Mouse (Mus musculus): ENCODE results near the gene Kcnh4. TPM values are rescaled to one million over a fixed set of nuclear protein-coding genes. Genes with fewer than 3 reads are reported as not detected.

Kcnh4 gene
- polyA plus RNA-seq, 1 experiment, result 0.05 TPM

GRCm38 (mm10) chr11:100719312-100719711 is 40.4 kb downstream of the Kcnh4 start:
- no peak overlapping the region for H3ac ChIP-seq (ENCODE audit: control insufficient read depth, insufficient read length)
- H3K4me3 ChIP-seq, result no peak overlapping the region
- no peaks in the 10 kb centered on the region for H3K27me3 ChIP-seq (ENCODE audit: control insufficient read depth, insufficient read depth, insufficient read length)
- H3K36me3 ChIP-seq (ENCODE audit: control insufficient read depth, insufficient read depth), result peaks cover 14% of the 10 kb centered on the region
- no peak overlapping the region for H3K4me2 ChIP-seq (ENCODE audit: low read depth)
- H3K79me2 ChIP-seq (ENCODE audit: control insufficient read depth, insufficient read depth), result peaks cover 44% of the 10 kb centered on the region
- TF ChIP-seq CEBPB (IDR thresholded peaks at IDR 0.05; ENCODE audit: insufficient read depth, poor library complexity, severe bottlenecking), result no peak
- no peak for TF ChIP-seq MYOD1 (IDR thresholded peaks at IDR 0.05; ENCODE audit: control insufficient read depth in 1 of 3, insufficient read length in 2 of 3, low read depth in 2 of 3)
- no peak for TF ChIP-seq E2F4 (IDR thresholded peaks at IDR 0.05; ENCODE audit: insufficient read depth)
- TF ChIP-seq POLR2AphosphoS2 (IDR thresholded peaks at IDR 0.05; ENCODE audit: insufficient read length, low read depth), result no peak
- TF ChIP-seq TCF3 (IDR thresholded peaks at IDR 0.05; ENCODE audit: insufficient read length, low read depth), result no peak
- no peak for TF ChIP-seq SRF (IDR thresholded peaks at IDR 0.05; ENCODE audit: control insufficient read depth, insufficient read length, low read depth)
- TF ChIP-seq MYOG (IDR thresholded peaks at IDR 0.05; ENCODE audit: control insufficient read depth in 1 of 3, insufficient read depth in 1 of 3, insufficient read length in 2 of 3, low read depth in 2 of 3), result no peak
- no peak for TF ChIP-seq USF1 (IDR thresholded peaks at IDR 0.05; ENCODE audit: low read depth)
- no peak for TF ChIP-seq TCF12 (IDR thresholded peaks at IDR 0.05; ENCODE audit: insufficient read depth, poor library complexity, severe bottlenecking)
- TF ChIP-seq MAX (IDR thresholded peaks at IDR 0.05; ENCODE audit: low read depth), result no peak
- no peak for TF ChIP-seq POLR2A (IDR thresholded peaks at IDR 0.05; ENCODE audit: insufficient read length, low read depth)

GRCm38 (mm10) chr11:100718866-100719265 is 40.9 kb downstream of the Kcnh4 start:
- H3K4me2 ChIP-seq (ENCODE audit: low read depth), result no peak overlapping the region
- peaks cover 14% of the 10 kb centered on the region for H3K36me3 ChIP-seq (ENCODE audit: control insufficient read depth, insufficient read depth)
- H3K4me3 ChIP-seq, result no peak overlapping the region
- TF ChIP-seq MYOD1 (IDR thresholded peaks at IDR 0.05; ENCODE audit: control insufficient read depth in 1 of 3, insufficient read length in 2 of 3, low read depth in 2 of 3), result no peak
- TF ChIP-seq SRF (IDR thresholded peaks at IDR 0.05; ENCODE audit: control insufficient read depth, insufficient read length, low read depth), result no peak
- no peak for TF ChIP-seq REST (IDR thresholded peaks at IDR 0.05; ENCODE audit: insufficient read depth, insufficient read length)
- TF ChIP-seq TCF3 (IDR thresholded peaks at IDR 0.05; ENCODE audit: insufficient read length, low read depth), result no peak
- no peak for TF ChIP-seq CEBPB (IDR thresholded peaks at IDR 0.05; ENCODE audit: insufficient read depth, poor library complexity, severe bottlenecking)
- no peak for TF ChIP-seq MAX (IDR thresholded peaks at IDR 0.05; ENCODE audit: low read depth)
- H3ac ChIP-seq (ENCODE audit: control insufficient read depth, insufficient read length), result no peak overlapping the region
- peaks cover 40% of the 10 kb centered on the region for H3K79me2 ChIP-seq (ENCODE audit: control insufficient read depth, insufficient read depth)
- no peaks in the 10 kb centered on the region for H3K27me3 ChIP-seq (ENCODE audit: control insufficient read depth, insufficient read depth, insufficient read length)

GRCm38 (mm10) chr11:100718462-100718861 is 41.3 kb downstream of the Kcnh4 start:
- Histone ChIP-seq H3K79me2 (ENCODE audit: control insufficient read depth, insufficient read depth) (peaks cover 36% of the 10 kb centered on the region), H3K4me3 (no peak overlapping the region), H3K4me2 (ENCODE audit: low read depth) (no peak overlapping the region), H3K36me3 (ENCODE audit: control insufficient read depth, insufficient read depth) (peaks cover 14% of the 10 kb centered on the region), H3ac (ENCODE audit: control insufficient read depth, insufficient read length) (no peak overlapping the region), H3K27me3 (ENCODE audit: control insufficient read depth, insufficient read depth, insufficient read length) (no peaks in the 10 kb centered on the region)
- TF ChIP-seq TCF12 (IDR thresholded peaks at IDR 0.05; ENCODE audit: insufficient read depth, poor library complexity, severe bottlenecking) (no peak), MAX (IDR thresholded peaks at IDR 0.05; ENCODE audit: low read depth) (no peak), SRF (IDR thresholded peaks at IDR 0.05; ENCODE audit: control insufficient read depth, insufficient read length, low read depth) (no peak), POLR2AphosphoS2 (IDR thresholded peaks at IDR 0.05; ENCODE audit: insufficient read length, low read depth) (no peak), MYOG (IDR thresholded peaks at IDR 0.05; ENCODE audit: control insufficient read depth in 1 of 3, insufficient read depth in 1 of 3, insufficient read length in 2 of 3, low read depth in 2 of 3) (no peak), MYOD1 (IDR thresholded peaks at IDR 0.05; ENCODE audit: control insufficient read depth in 1 of 3, insufficient read length in 2 of 3, low read depth in 2 of 3) (no peak)

DNA sequence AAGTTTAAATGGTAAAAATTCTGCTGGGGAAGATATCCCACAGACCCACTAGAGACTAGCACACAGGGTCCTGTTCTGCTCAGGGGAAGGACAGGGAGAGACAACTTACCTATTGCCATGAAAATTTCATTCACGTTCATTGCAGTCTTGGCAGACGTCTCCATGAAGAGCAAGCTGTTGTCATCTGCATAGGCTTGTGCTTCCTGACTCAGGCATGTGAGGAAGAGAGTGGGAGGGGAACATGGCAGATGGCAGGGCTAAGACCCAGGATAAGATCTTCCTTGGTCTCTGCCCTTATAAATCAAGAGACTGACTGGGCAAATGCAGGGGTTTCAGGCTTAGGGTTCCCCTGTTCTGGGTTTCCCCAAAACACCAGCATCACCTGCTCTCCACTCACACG is 43.1 kb downstream of the Kcnh4 start:
- TF ChIP-seq REST (IDR thresholded peaks at IDR 0.05; ENCODE audit: insufficient read depth, insufficient read length), result no peak
- TF ChIP-seq TCF3 (IDR thresholded peaks at IDR 0.05; ENCODE audit: insufficient read length, low read depth), result no peak
- TF ChIP-seq USF1 (IDR thresholded peaks at IDR 0.05; ENCODE audit: low read depth), result no peak
- no peak for TF ChIP-seq POLR2A (IDR thresholded peaks at IDR 0.05; ENCODE audit: insufficient read length, low read depth)
- TF ChIP-seq TCF12 (IDR thresholded peaks at IDR 0.05; ENCODE audit: insufficient read depth, poor library complexity, severe bottlenecking), result no peak
- TF ChIP-seq E2F4 (IDR thresholded peaks at IDR 0.05; ENCODE audit: insufficient read depth), result no peak
- no peak for TF ChIP-seq POLR2AphosphoS2 (IDR thresholded peaks at IDR 0.05; ENCODE audit: insufficient read length, low read depth)
- no peak for TF ChIP-seq MYOG (IDR thresholded peaks at IDR 0.05; ENCODE audit: control insufficient read depth in 1 of 3, insufficient read depth in 1 of 3, insufficient read length in 2 of 3, low read depth in 2 of 3)
- no peak for TF ChIP-seq SRF (IDR thresholded peaks at IDR 0.05; ENCODE audit: control insufficient read depth, insufficient read length, low read depth)
- TF ChIP-seq MYOD1 (IDR thresholded peaks at IDR 0.05; ENCODE audit: control insufficient read depth in 1 of 3, insufficient read length in 2 of 3, low read depth in 2 of 3), result no peak
- no peak for TF ChIP-seq MAX (IDR thresholded peaks at IDR 0.05; ENCODE audit: low read depth)
- no peak for TF ChIP-seq CEBPB (IDR thresholded peaks at IDR 0.05; ENCODE audit: insufficient read depth, poor library complexity, severe bottlenecking)
- Histone ChIP-seq H3K4me2 (ENCODE audit: low read depth) (no peak overlapping the region), H3K4me3 (no peak overlapping the region), H3ac (ENCODE audit: control insufficient read depth, insufficient read length) (no peak overlapping the region), H3K36me3 (ENCODE audit: control insufficient read depth, insufficient read depth) (peaks cover 14% of the 10 kb centered on the region), H3K79me2 (ENCODE audit: control insufficient read depth, insufficient read depth) (peaks cover 18% of the 10 kb centered on the region), H3K27me3 (ENCODE audit: control insufficient read depth, insufficient read depth, insufficient read length) (no peaks in the 10 kb centered on the region)

DNA sequence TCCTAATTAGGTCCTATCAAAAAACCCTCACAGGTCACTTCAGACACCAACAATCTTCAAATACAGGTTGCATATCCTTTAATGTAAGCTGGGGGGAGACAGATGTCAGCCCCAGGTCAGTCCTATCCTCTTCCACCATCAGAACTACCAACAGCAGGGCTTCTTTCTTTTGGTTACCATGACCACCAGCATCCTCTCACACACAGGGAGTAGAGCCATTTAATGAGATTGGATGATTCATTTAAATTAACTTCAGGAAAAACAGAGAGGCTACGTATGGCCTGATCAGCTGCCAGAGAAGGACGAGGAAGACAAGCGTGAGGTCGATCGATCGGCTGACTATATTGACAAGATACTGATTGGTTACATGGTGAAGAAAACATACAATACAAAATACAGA is 44.8 kb downstream of the Kcnh4 start:
- no peak for TF ChIP-seq TCF12 (IDR thresholded peaks at IDR 0.05; ENCODE audit: insufficient read depth, poor library complexity, severe bottlenecking)
- no peak for TF ChIP-seq CEBPB (IDR thresholded peaks at IDR 0.05; ENCODE audit: insufficient read depth, poor library complexity, severe bottlenecking)
- TF ChIP-seq POLR2A (IDR thresholded peaks at IDR 0.05; ENCODE audit: insufficient read length, low read depth), result no peak
- TF ChIP-seq TCF3 (IDR thresholded peaks at IDR 0.05; ENCODE audit: insufficient read length, low read depth), result no peak
- Histone ChIP-seq H3K36me3 (ENCODE audit: control insufficient read depth, insufficient read depth) (peaks cover 14% of the 10 kb centered on the region), H3K4me2 (ENCODE audit: low read depth) (no peak overlapping the region), H3K4me3 (no peak overlapping the region), H3K27me3 (ENCODE audit: control insufficient read depth, insufficient read depth, insufficient read length) (no peaks in the 10 kb centered on the region), H3K79me2 (ENCODE audit: control insufficient read depth, insufficient read depth) (peaks cover under 1% of the 10 kb centered on the region), H3ac (ENCODE audit: control insufficient read depth, insufficient read length) (no peak overlapping the region)

Data from myocyte (in vitro differentiated cells).